Mouse (Mus musculus) limb, embryonic 14.5 days (tissue): ENCODE results near the gene Pfkfb4. TPM values are rescaled to one million over a fixed set of nuclear protein-coding genes. Genes with fewer than 3 reads are reported as not detected.

Experiments
- ATAC-seq: fragments of 200-750 bp; cut with Nextera tagmentation; 2 replicates; pipeline ENCODE4 v1.8.0; 2017; ENCODE audit warnings: low read depth, moderate number of reproducible peaks, moderate TSS enrichment; ENCODE audit not compliant: low FRiP score
- DNase-seq: peaks from one replicate; pipeline ENCODE4 v3.0.0-alpha.2; 2015; ENCODE audit warnings: low spot score
- H3K27ac ChIP-seq: fragments of 300-500 bp; sonication (generic); replicated peaks from 2 replicates; pipeline ENCODE4 v1.5.1; 2014; ENCODE audit warnings: low read depth, mild to moderate bottlenecking, low read length, moderate library complexity, mixed read lengths
- H3K27me3 ChIP-seq: fragments of 300-500 bp; sonication (generic); 2 replicates; pipeline ENCODE4 v1.6.1; 2014; ENCODE audit warnings: low read length, mixed read lengths; ENCODE audit not compliant: control insufficient read depth, insufficient read depth
- H3K36me3 ChIP-seq: fragments of 300-500 bp; sonication (generic); 2 replicates; pipeline ENCODE4 v1.6.1; 2014; ENCODE audit warnings: mild to moderate bottlenecking, low read length, moderate library complexity, mixed read lengths; ENCODE audit not compliant: control insufficient read depth, insufficient read depth
- H3K4me1 ChIP-seq: fragments of 300-500 bp; sonication (generic); 2 replicates; pipeline ENCODE4 v1.6.1; 2014; ENCODE audit warnings: antibody characterized with exemption, low read length, mixed read lengths; ENCODE audit not compliant: control insufficient read depth, insufficient read depth
- H3K4me2 ChIP-seq: fragments of 300-500 bp; sonication (generic); replicated peaks from 2 replicates; pipeline ENCODE4 v1.6.1; 2014; ENCODE audit warnings: low read depth, mild to moderate bottlenecking, low read length, moderate library complexity; ENCODE audit not compliant: severe bottlenecking
- H3K4me3 ChIP-seq: fragments of 300-500 bp; sonication (generic); replicated peaks from 2 replicates; pipeline ENCODE4 v1.5.1; 2014; ENCODE audit warnings: low read length
- H3K9ac ChIP-seq: fragments of 300-500 bp; sonication (generic); 2 replicates; pipeline ENCODE4 v1.6.1; 2014; ENCODE audit warnings: mild to moderate bottlenecking, low read depth, low read length, moderate library complexity; ENCODE audit not compliant: severe bottlenecking
- H3K9me3 ChIP-seq: fragments of 300-500 bp; sonication (generic); 2 replicates; pipeline ENCODE4 v1.6.1; 2016; ENCODE audit warnings: low read length; ENCODE audit not compliant: control insufficient read depth
- POLR2A ChIP-seq: fragments of 200-500 bp; IDR thresholded peaks from 2 replicates; pipeline ENCODE4 v1.8.0; 2012; ENCODE audit warnings: inconsistent platforms, mild to moderate bottlenecking, moderate library complexity, borderline replicate concordance; ENCODE audit not compliant: insufficient read depth, insufficient read length; ENCODE audit errors: extremely low read depth
- WGBS: fragments of 180-500 bp; shearing (Covaris S2); extraction: QIAGEN DNeasy Blood & Tissue Kit; methylation state at CpG from one replicate; pipeline ENCODE4 v1.1.7; 2014; 5-methylcytosine and 5-hydroxymethylcytosine counted together
- polyA plus RNA-seq, 2 experiments: library from polyadenylated mRNA; depleted of rRNA in 1 of 2; stranded (reverse) in 1 of 2; unstranded in 1 of 2; fragments of >200 nt; fragmentation: Nextera tagmentation in 1 of 2; extraction: Ambion mirVana in 1 of 2; gene quantifications; 2 replicates each; pipeline versions ENCODE4 v1.2.1 to v1.2.3; 2012 to 2014

The Pfkfb4 gene
- polyA plus RNA-seq, 2 experiments: 9.1 to 14.5 TPM

DNA sequence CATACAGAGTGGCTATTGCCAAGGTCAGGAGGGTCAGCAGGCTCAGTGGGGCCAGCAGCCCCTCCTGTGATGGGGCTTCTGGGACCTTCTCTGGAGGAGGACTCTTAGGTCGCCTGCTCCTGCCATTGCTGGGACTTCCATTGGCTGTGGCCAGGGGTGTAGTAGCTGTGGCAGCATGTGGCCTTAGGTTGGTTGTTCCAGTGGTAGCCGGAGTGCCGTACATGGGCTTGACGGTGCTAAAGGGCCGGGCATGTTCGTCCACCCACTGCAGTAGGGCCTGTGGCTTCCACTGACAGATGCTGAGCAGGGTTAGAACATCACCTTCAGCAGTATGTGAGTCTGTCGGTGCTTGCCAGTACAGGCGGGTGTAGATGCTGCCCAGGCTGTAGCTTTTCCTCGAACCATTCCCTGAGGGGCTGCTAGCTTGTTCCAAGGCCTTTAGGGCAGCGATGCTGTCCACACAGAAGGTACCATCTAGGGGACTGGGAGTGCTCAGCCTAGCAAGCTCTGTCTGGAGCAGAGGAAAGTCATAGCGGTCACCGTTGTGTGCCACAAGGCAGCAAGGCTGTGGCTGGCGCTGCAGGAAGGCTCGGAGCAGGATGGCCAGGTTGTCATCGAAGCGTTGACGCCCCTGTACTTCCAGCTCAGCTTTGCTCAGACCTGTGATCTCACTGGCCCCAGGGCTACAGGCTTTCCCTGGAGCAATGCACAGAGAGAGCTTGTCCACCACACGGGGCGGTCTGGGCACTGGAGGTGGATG, 66.6 kb downstream of the Pfkfb4 start:
- H3K27ac ChIP-seq: no peak overlapping the region

GRCm38 (mm10) chr9:109059136-109059903, 67.7 kb downstream of the Pfkfb4 start, which contains the start of gene Trex1:
Trex1 (minus strand) TSS chr9:109059734.
- DNase-seq: peak; percentile 87
- 16% methylated on average over 15 of the region's 15 CpGs for WGBS
- Histone ChIP-seq H3K4me2 (peak within 1 kb of the TSS; percentile 56), H3K9ac (peak within 1 kb of the TSS; percentile 59), H3K27me3 (no peaks in the 10 kb centered on the region), H3K27ac (peak within 1 kb of the TSS; percentile 81), H3K9me3 (no peaks in the 10 kb centered on the region), H3K4me1 (peaks cover 13% of the 10 kb centered on the region; the same call in 1 of the 2 replicates), H3K4me3 (peak within 1 kb of the TSS; percentile 37), H3K36me3 (peaks cover 62% of the 10 kb centered on the region)
- TF ChIP-seq POLR2A: no peak
- peak; percentile 82 for ATAC-seq

More for the DNA sequence above, 66.6 kb downstream of the Pfkfb4 start:
- Histone ChIP-seq H3K9me3 (no peaks in the 10 kb centered on the region), H3K4me3 (no peak overlapping the region), H3K9ac (0 out of 2 replicates have a peak overlapping the region, but pooled peaks have one; percentile 59), H3K27me3 (no peaks in the 10 kb centered on the region), H3K36me3 (peaks cover 56% of the 10 kb centered on the region), H3K4me1 (peaks cover 13% of the 10 kb centered on the region; the same call in 1 of the 2 replicates), H3K4me2 (no peak overlapping the region; the same call in 1 of the 2 replicates)
- ATAC-seq: no peak
- DNase-seq: no peak
- WGBS: 89% methylated on average over 19 of the region's 19 CpGs
- no peak for TF ChIP-seq POLR2A

DNA sequence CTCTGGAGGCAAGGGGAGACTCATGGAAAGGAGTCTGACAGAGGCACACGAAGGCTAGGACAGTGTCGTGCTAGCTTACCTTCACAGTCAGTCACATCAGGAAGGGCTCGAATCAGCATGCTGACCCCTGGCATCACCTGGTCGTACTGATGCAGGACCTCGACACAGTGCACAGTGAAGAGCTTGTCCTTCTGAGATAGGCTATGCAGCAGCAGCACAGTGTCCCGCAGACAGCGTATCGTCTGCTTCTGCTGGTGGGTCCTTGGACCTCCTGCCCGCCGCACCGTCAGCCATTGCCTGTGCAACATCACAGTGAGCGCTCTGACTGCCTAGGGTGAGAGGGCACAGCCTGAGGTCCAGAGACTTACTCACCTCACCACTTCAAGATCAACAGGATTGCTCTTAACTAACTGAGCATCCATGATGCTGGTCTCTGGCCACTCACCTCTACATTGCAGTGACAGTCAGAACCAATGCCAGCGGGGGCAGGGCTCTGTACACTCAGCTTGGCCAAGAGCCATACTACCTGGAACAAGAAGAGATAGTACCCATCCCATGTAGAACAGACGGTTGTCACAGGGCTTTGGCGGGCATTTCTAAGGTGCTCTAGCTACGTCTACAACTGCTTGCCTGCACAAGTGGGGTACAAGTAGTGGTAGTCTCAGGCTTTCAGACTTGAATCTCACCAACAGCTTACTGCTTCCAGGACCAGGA, 68.8 kb downstream of the Pfkfb4 start:
- Histone ChIP-seq H3K4me2 (0 out of 2 replicates have a peak overlapping the region, but pooled peaks have one; percentile 56), H3K4me3 (no peak overlapping the region), H3K36me3 (peaks cover 73% of the 10 kb centered on the region), H3K4me1 (peaks cover 10% of the 10 kb centered on the region; the same call in 1 of the 2 replicates), H3K9me3 (no peaks in the 10 kb centered on the region), H3K9ac (no peak overlapping the region), H3K27ac (no peak overlapping the region), H3K27me3 (no peaks in the 10 kb centered on the region)
- ATAC-seq (no peak), DNase-seq (no peak)
- 91% methylated on average over 16 of the region's 16 CpGs for WGBS
- no peak for TF ChIP-seq POLR2A

DNA sequence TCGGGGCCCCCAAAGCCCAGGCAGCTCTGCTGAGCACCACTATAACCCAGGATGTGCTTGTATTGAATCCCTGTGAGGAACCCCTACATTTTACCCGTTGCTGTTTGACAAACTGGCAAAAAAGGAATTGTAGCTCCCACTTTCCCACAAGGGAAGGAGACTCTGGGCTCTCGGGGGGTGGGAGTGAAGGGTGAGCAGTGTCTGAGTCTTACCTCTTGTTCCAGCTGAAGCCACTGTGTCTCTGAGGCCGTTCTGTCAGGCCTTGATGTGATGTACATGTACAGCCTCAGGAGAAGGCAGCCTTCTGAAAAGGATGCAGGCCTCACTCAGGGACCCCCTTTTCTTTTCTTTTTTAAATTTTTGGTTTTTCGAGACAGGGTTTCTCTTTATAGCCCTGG, 69.3 kb downstream of the Pfkfb4 start:
- Histone ChIP-seq H3K4me2 (no peak overlapping the region), H3K36me3 (peaks cover 76% of the 10 kb centered on the region), H3K4me3 (no peak overlapping the region), H3K27ac (no peak overlapping the region), H3K27me3 (no peaks in the 10 kb centered on the region), H3K4me1 (peaks cover 10% of the 10 kb centered on the region; the same call in 1 of the 2 replicates), H3K9me3 (no peaks in the 10 kb centered on the region), H3K9ac (no peak overlapping the region)
- DNase-seq (no peak), ATAC-seq (no peak)
- TF ChIP-seq POLR2A: no peak
- WGBS: 91% methylated on average over 5 of the region's 5 CpGs
